Mouse (Mus musculus): Measurements from ENCODE around the gene Col15a1. TPM values are rescaled to one million over a fixed set of nuclear protein-coding genes. Genes with fewer than 3 reads are reported as not detected.

Col15a1 gene
- polyA plus RNA-seq, 1 experiment from 2014 or later, result 2.0 TPM

DNA sequence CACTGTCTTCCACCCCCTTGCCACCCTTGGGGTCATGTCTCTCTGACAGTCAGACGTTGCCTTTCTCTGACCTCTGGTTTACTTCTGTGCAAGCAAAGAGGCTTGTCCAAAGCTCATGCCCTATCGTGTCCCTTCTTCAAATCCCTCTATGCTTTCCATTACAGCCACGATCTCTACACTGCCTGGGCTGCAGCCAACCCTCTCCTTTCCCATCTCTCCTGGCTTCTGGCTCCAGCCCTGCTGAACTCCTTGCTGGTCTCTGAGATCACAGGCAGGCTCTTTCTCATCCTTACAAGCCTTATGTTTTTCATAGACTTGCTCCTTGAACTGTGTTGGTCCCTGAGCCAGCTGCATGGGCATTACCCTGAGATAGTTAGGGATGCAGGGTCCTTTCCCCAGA, 14.2 kb downstream of the Col15a1 start:
- ATAC-seq (replicated peaks; ENCODE audit: insufficient number of reproducible peaks, low FRiP score, low TSS enrichment), result no peak
- no peak overlapping the region for H3K27ac ChIP-seq (ENCODE audit: low read depth, low read length)
- no peaks in the 10 kb centered on the region for H3K36me3 ChIP-seq (ENCODE audit: control insufficient read depth, insufficient read depth, low read length)
- 75% methylated on average over 3 of the region's 3 CpGs for WGBS (ENCODE audit: insufficient replicate concordance)
- H3K4me1 ChIP-seq (ENCODE audit: control insufficient read depth, insufficient read depth, low read length), result no peaks in the 10 kb centered on the region
- H3K9me3 ChIP-seq (replicated peaks; ENCODE audit: control insufficient read depth, low read length), result no peaks in the 10 kb centered on the region
- no peaks in the 10 kb centered on the region for H3K27me3 ChIP-seq (ENCODE audit: control insufficient read depth, insufficient read depth, low read length)
- no peak overlapping the region for H3K9ac ChIP-seq (ENCODE audit: low read depth, low read length)
- H3K4me3 ChIP-seq (ENCODE audit: low read depth, low read length), result no peak overlapping the region
- H3K4me2 ChIP-seq, result no peak overlapping the region

GRCm38 (mm10) chr4:47225920-47226319, 18.0 kb downstream of the Col15a1 start:
- ATAC-seq (replicated peaks; ENCODE audit: insufficient number of reproducible peaks, low FRiP score, low TSS enrichment), result no peak
- H3K9me3 ChIP-seq (replicated peaks; ENCODE audit: control insufficient read depth, low read length), result no peaks in the 10 kb centered on the region
- no peaks in the 10 kb centered on the region for H3K27me3 ChIP-seq (ENCODE audit: control insufficient read depth, insufficient read depth, low read length)
- H3K4me2 ChIP-seq, result no peak overlapping the region
- WGBS (ENCODE audit: insufficient replicate concordance), result 58% methylated on average over 6 of the region's 6 CpGs
- peaks cover 6% of the 10 kb centered on the region for H3K4me1 ChIP-seq (ENCODE audit: control insufficient read depth, insufficient read depth, low read length)
- H3K36me3 ChIP-seq (ENCODE audit: control insufficient read depth, insufficient read depth, low read length), result no peaks in the 10 kb centered on the region
- H3K9ac ChIP-seq (ENCODE audit: low read depth, low read length), result no peak overlapping the region
- H3K27ac ChIP-seq (ENCODE audit: low read depth, low read length), result no peak overlapping the region
- H3K4me3 ChIP-seq (ENCODE audit: low read depth, low read length), result no peak overlapping the region

GRCm38 (mm10) chr4:47227101-47227500, 19.1 kb downstream of the Col15a1 start:
- H3K9me3 ChIP-seq (replicated peaks; ENCODE audit: control insufficient read depth, low read length), result no peaks in the 10 kb centered on the region
- H3K4me3 ChIP-seq (ENCODE audit: low read depth, low read length), result no peak overlapping the region
- ATAC-seq (replicated peaks; ENCODE audit: insufficient number of reproducible peaks, low FRiP score, low TSS enrichment), result no peak
- no peaks in the 10 kb centered on the region for H3K36me3 ChIP-seq (ENCODE audit: control insufficient read depth, insufficient read depth, low read length)
- H3K4me2 ChIP-seq, result no peak overlapping the region
- no peaks in the 10 kb centered on the region for H3K27me3 ChIP-seq (ENCODE audit: control insufficient read depth, insufficient read depth, low read length)
- peaks cover 6% of the 10 kb centered on the region for H3K4me1 ChIP-seq (ENCODE audit: control insufficient read depth, insufficient read depth, low read length)
- no peak overlapping the region for H3K9ac ChIP-seq (ENCODE audit: low read depth, low read length)
- 67% methylated on average over 4 of the region's 4 CpGs for WGBS (ENCODE audit: insufficient replicate concordance)
- no peak overlapping the region for H3K27ac ChIP-seq (ENCODE audit: low read depth, low read length)

GRCm38 (mm10) chr4:47227756-47228155, 19.8 kb downstream of the Col15a1 start:
- ATAC-seq (replicated peaks; ENCODE audit: insufficient number of reproducible peaks, low FRiP score, low TSS enrichment), result no peak
- H3K4me3 ChIP-seq (ENCODE audit: low read depth, low read length), result no peak overlapping the region
- no peaks in the 10 kb centered on the region for H3K36me3 ChIP-seq (ENCODE audit: control insufficient read depth, insufficient read depth, low read length)
- no peaks in the 10 kb centered on the region for H3K27me3 ChIP-seq (ENCODE audit: control insufficient read depth, insufficient read depth, low read length)
- H3K9ac ChIP-seq (ENCODE audit: low read depth, low read length), result 0 out of 2 replicates have a peak overlapping the region, but pooled peaks have one; percentile 28
- peaks cover 6% of the 10 kb centered on the region for H3K4me1 ChIP-seq (ENCODE audit: control insufficient read depth, insufficient read depth, low read length)
- H3K27ac ChIP-seq (ENCODE audit: low read depth, low read length), result no peak overlapping the region
- H3K9me3 ChIP-seq (replicated peaks; ENCODE audit: control insufficient read depth, low read length), result no peaks in the 10 kb centered on the region
- 43% methylated on average over 6 of the region's 6 CpGs for WGBS (ENCODE audit: insufficient replicate concordance)
- H3K4me2 ChIP-seq, result no peak overlapping the region

GRCm38 (mm10) chr4:47228945-47229344, 21.0 kb downstream of the Col15a1 start:
- ATAC-seq (replicated peaks; ENCODE audit: insufficient number of reproducible peaks, low FRiP score, low TSS enrichment), result no peak
- peaks cover 6% of the 10 kb centered on the region for H3K4me1 ChIP-seq (ENCODE audit: control insufficient read depth, insufficient read depth, low read length)
- 0 out of 2 replicates have a peak, but pooled peaks cover 2% of the 10 kb centered on the region for H3K27me3 ChIP-seq (ENCODE audit: control insufficient read depth, insufficient read depth, low read length)
- H3K9me3 ChIP-seq (replicated peaks; ENCODE audit: control insufficient read depth, low read length), result no peaks in the 10 kb centered on the region
- H3K4me3 ChIP-seq (ENCODE audit: low read depth, low read length), result no peak overlapping the region
- no peaks in the 10 kb centered on the region for H3K36me3 ChIP-seq (ENCODE audit: control insufficient read depth, insufficient read depth, low read length)
- H3K4me2 ChIP-seq, result no peak overlapping the region
- WGBS (ENCODE audit: insufficient replicate concordance), result 76% methylated on average over 5 of the region's 5 CpGs
- no peak overlapping the region for H3K9ac ChIP-seq (ENCODE audit: low read depth, low read length)
- no peak overlapping the region for H3K27ac ChIP-seq (ENCODE audit: low read depth, low read length)

DNA sequence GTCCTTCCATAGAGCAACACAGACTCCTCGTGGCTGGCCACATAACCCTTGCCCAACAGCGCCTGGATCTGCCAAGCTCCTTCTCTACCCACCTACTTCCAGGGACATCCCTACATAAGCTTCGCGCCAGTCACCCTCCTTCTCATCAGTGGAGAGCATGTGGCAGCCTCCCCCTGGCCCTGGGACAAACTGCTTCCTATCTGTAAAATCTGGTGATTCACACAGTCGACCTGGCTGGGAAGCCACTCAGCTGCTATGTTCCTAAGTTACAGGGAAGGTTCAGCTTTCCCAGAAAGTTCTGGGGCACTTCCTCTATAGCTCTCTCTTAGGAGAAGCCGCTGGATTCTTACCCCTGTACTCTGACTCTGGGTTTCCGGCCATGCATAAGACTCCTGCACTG, 22.5 kb downstream of the Col15a1 start:
- no peaks in the 10 kb centered on the region for H3K9me3 ChIP-seq (replicated peaks; ENCODE audit: control insufficient read depth, low read length)
- no peak overlapping the region for H3K27ac ChIP-seq (ENCODE audit: low read depth, low read length)
- no peak overlapping the region for H3K9ac ChIP-seq (ENCODE audit: low read depth, low read length)
- WGBS (ENCODE audit: insufficient replicate concordance), result 81% methylated on average over 7 of the region's 7 CpGs
- H3K4me2 ChIP-seq, result no peak overlapping the region
- no peak for ATAC-seq (replicated peaks; ENCODE audit: insufficient number of reproducible peaks, low FRiP score, low TSS enrichment)
- peaks cover 6% of the 10 kb centered on the region for H3K4me1 ChIP-seq (ENCODE audit: control insufficient read depth, insufficient read depth, low read length)
- no peak overlapping the region for H3K4me3 ChIP-seq (ENCODE audit: low read depth, low read length)
- H3K27me3 ChIP-seq (ENCODE audit: control insufficient read depth, insufficient read depth, low read length), result 0 out of 2 replicates have a peak, but pooled peaks cover 2% of the 10 kb centered on the region
- no peaks in the 10 kb centered on the region for H3K36me3 ChIP-seq (ENCODE audit: control insufficient read depth, insufficient read depth, low read length)

DNA sequence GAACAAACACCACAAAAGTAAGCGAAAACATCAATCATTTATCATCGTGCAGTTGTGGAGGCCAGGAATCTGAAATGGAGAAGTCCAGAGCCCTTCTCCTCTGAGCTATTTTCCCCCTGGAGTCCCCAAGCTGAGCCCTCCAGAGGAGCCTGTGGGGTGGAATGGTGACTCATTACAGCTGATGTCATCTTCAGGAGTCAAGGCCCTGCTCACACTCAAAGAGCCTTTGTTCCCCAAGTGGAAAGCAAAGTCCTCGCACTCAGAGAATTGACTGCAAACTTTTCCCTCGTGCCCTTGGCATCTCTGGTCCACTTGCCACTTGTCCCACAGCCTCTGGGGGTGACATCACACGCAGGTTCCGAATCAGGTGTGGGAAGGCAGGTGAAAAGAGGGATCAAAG, 23.4 kb downstream of the Col15a1 start:
- Histone ChIP-seq H3K4me1 (ENCODE audit: control insufficient read depth, insufficient read depth, low read length) (peaks cover 6% of the 10 kb centered on the region), H3K4me3 (ENCODE audit: low read depth, low read length) (no peak overlapping the region), H3K4me2 (no peak overlapping the region), H3K9ac (ENCODE audit: low read depth, low read length) (no peak overlapping the region), H3K9me3 (replicated peaks; ENCODE audit: control insufficient read depth, low read length) (no peaks in the 10 kb centered on the region), H3K36me3 (ENCODE audit: control insufficient read depth, insufficient read depth, low read length) (no peaks in the 10 kb centered on the region), H3K27me3 (ENCODE audit: control insufficient read depth, insufficient read depth, low read length) (0 out of 2 replicates have a peak, but pooled peaks cover 2% of the 10 kb centered on the region), H3K27ac (ENCODE audit: low read depth, low read length) (no peak overlapping the region)
- WGBS (ENCODE audit: insufficient replicate concordance), result 71% methylated on average over 6 of the region's 6 CpGs
- ATAC-seq (replicated peaks; ENCODE audit: insufficient number of reproducible peaks, low FRiP score, low TSS enrichment), result no peak

DNA sequence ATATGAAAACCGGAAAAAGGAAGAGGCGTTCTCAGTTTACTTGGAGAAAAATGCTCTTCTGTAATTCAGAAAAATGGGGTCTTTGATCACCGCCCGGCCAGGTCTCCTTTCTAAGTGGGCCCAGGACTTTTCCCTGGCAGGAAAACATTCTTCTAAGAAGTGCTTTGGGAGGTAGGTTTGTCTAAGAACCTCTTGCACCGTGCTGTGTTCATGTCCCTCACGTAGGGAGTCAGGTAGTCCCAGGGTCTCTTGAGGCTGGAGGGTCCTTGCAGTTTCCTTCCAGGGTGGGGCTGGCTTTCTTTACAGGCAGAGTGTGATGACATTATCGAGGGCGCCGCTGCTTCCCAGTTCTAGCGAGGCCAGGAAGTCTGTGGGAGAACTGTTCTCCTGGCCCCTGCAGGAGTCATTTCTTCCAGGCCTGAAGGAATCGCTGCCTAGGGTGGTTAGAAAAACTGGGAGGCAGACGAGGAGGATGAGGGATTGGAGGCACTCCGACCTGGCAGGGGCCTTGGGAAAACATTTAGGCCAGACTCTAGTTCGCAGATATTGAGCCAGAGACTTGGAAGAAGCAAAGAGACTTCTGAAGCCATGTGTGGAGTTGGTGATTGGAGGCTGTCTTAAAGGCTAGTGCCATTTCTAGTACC, 25.4 kb downstream of the Col15a1 start:
- H3K9me3 ChIP-seq (replicated peaks; ENCODE audit: control insufficient read depth, low read length), result no peaks in the 10 kb centered on the region
- no peak overlapping the region for H3K4me3 ChIP-seq (ENCODE audit: low read depth, low read length)
- no peak overlapping the region for H3K4me2 ChIP-seq
- no peak overlapping the region for H3K27ac ChIP-seq (ENCODE audit: low read depth, low read length)
- peaks cover 2% of the 10 kb centered on the region; the same call in 1 of the 2 replicates for H3K27me3 ChIP-seq (ENCODE audit: control insufficient read depth, insufficient read depth, low read length)
- H3K4me1 ChIP-seq (ENCODE audit: control insufficient read depth, insufficient read depth, low read length), result no peaks in the 10 kb centered on the region
- H3K9ac ChIP-seq (ENCODE audit: low read depth, low read length), result no peak overlapping the region
- no peaks in the 10 kb centered on the region for H3K36me3 ChIP-seq (ENCODE audit: control insufficient read depth, insufficient read depth, low read length)
- 67% methylated on average over 14 of the region's 14 CpGs for WGBS (ENCODE audit: insufficient replicate concordance)
- ATAC-seq (replicated peaks; ENCODE audit: insufficient number of reproducible peaks, low FRiP score, low TSS enrichment), result no peak

GRCm38 (mm10) chr4:47234667-47235267, 26.8 kb downstream of the Col15a1 start:
- no peak for ATAC-seq (replicated peaks; ENCODE audit: insufficient number of reproducible peaks, low FRiP score, low TSS enrichment)
- no peaks in the 10 kb centered on the region for H3K9me3 ChIP-seq (replicated peaks; ENCODE audit: control insufficient read depth, low read length)
- no peak overlapping the region for H3K9ac ChIP-seq (ENCODE audit: low read depth, low read length)
- H3K36me3 ChIP-seq (ENCODE audit: control insufficient read depth, insufficient read depth, low read length), result no peaks in the 10 kb centered on the region
- peaks cover 2% of the 10 kb centered on the region; the same call in 1 of the 2 replicates for H3K27me3 ChIP-seq (ENCODE audit: control insufficient read depth, insufficient read depth, low read length)
- H3K27ac ChIP-seq (ENCODE audit: low read depth, low read length), result no peak overlapping the region
- no peaks in the 10 kb centered on the region for H3K4me1 ChIP-seq (ENCODE audit: control insufficient read depth, insufficient read depth, low read length)
- H3K4me2 ChIP-seq, result no peak overlapping the region
- WGBS (ENCODE audit: insufficient replicate concordance), result 19% methylated on average over 17 of the region's 17 CpGs
- H3K4me3 ChIP-seq (ENCODE audit: low read depth, low read length), result no peak overlapping the region

Measured in heart, embryonic 11.5 days (tissue).